Comparison of ENCODE assay signal across 13 mouse cellular contexts in the genomic region with DNA sequence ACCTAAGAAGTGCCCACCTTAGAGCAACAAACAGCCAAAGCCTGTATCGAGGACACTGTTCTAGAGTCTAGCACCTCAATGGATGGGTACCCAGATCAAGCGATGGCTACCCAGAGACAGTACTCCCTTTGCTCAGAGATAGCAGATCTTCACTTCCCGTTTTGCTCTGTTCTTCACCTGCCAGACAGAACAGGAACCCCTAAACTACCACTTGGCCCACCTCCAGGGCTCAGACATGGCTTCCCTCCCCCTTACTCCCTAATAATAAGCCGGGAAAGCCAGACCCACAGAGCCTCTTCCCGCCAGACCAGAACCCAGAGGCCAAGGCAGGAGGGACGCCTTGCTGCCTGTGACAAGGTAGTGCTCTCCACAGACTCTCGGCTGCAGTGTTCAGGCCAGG. TPM values are rescaled to one million over a fixed set of nuclear protein-coding genes. Genes with fewer than 3 reads are reported as not detected.
A peak's percentile ranks its signal among the peaks of the same experiment; 100 is the strongest.
DNase-seq lines count a peak whose midpoint lies in the region; ATAC-seq and TF ChIP-seq lines count a peak whose summit lies in the region.
"Had no signal": no experiment of that assay in that cellular context is flagged by ENCODE, and none has a peak within 500 bp of the region (broad histone marks: within the 10 kb centered on the region; RNA-seq: fewer than 3 reads in every experiment).

No protein-coding gene starts in this region.

- peaks cover 19% of the 10 kb centered on the region for H3K4me1 ChIP-seq in embryonic facial prominence, embryonic 12.5 days
- peaks cover 22% of the 10 kb centered on the region for H3K4me1 ChIP-seq in embryonic facial prominence, embryonic 10.5 days
- H3K4me1 ChIP-seq in E14TG2a.4 (replicated peaks; ENCODE audit: low read depth, low read length): peaks cover 65% of the 10 kb centered on the region

- H3K9ac ChIP-seq in embryonic facial prominence, embryonic 12.5 days: no peak overlapping the region

- TF ChIP-seq CTCF in E14TG2a.4 (conservative IDR thresholded peaks at IDR 0.05; ENCODE audit: low read length): no peak

- 0 out of 2 replicates have a peak overlapping the region, but pooled peaks have one; percentile 92 for H3K27ac ChIP-seq in embryonic facial prominence, embryonic 12.5 days
- no peak overlapping the region for H3K27ac ChIP-seq in embryonic facial prominence, embryonic 10.5 days (replicated peaks)

- H3K27me3 ChIP-seq in embryonic facial prominence, embryonic 12.5 days: no peaks in the 10 kb centered on the region
- H3K27me3 ChIP-seq in embryonic facial prominence, embryonic 10.5 days (replicated peaks; ENCODE audit: low read depth, poor library complexity, severe bottlenecking): no peaks in the 10 kb centered on the region
- no peaks in the 10 kb centered on the region for H3K27me3 ChIP-seq in E14TG2a.4 (ENCODE audit: insufficient read depth, low read length)
- H3K27me3 ChIP-seq: midbrain, embryonic 15.5 days; neural tube, embryonic 13.5 days had no signal

- DNase-seq in embryonic facial prominence, embryonic 10.5 days (ENCODE audit: low spot score): no peak
- peak; percentile 30 for DNase-seq in kidney, adult 11 months
- no peak for DNase-seq in kidney, adult 8-10 months
- DNase-seq in cerebellum, postnatal 14 days: peak; percentile 40 to 58
- no peak for DNase-seq in frontal cortex, postnatal 14 days (ENCODE audit: low spot score in 2 of 2)
- no peak for DNase-seq in spleen, postnatal 36 days (ENCODE audit: low spot score in 2 of 2)

- H3K4me2 ChIP-seq in embryonic facial prominence, embryonic 12.5 days (replicated peaks): no peak overlapping the region

- no peaks in the 10 kb centered on the region for H3K9me3 ChIP-seq in embryonic facial prominence, embryonic 12.5 days
- H3K9me3 ChIP-seq in embryonic facial prominence, embryonic 10.5 days: no peaks in the 10 kb centered on the region
- H3K9me3 ChIP-seq in E14TG2a.4 (ENCODE audit: low read length): no peaks in the 10 kb centered on the region
- H3K9me3 ChIP-seq: midbrain, embryonic 15.5 days; neural tube, embryonic 13.5 days had no signal

- H3K36me3 ChIP-seq in embryonic facial prominence, embryonic 12.5 days: 0 out of 2 replicates have a peak, but pooled peaks cover 10% of the 10 kb centered on the region
- H3K36me3 ChIP-seq in embryonic facial prominence, embryonic 10.5 days (replicated peaks): peaks cover 16% of the 10 kb centered on the region
- peaks cover 27% of the 10 kb centered on the region for H3K36me3 ChIP-seq in E14TG2a.4 (ENCODE audit: insufficient read depth, low read length)

- 70% methylated on average over 7 of the region's 7 CpGs for WGBS in embryonic facial prominence, embryonic 12.5 days
- 70% methylated on average over 7 of the region's 7 CpGs for WGBS in embryonic facial prominence, embryonic 10.5 days

- ATAC-seq in embryonic facial prominence, embryonic 12.5 days (ENCODE audit: insufficient number of reproducible peaks, insufficient read depth, low FRiP score, low TSS enrichment): no peak

- H3K4me3 ChIP-seq in embryonic facial prominence, embryonic 12.5 days: 0 out of 2 replicates have a peak overlapping the region, but pooled peaks have one; percentile 72
- H3K4me3 ChIP-seq in embryonic facial prominence, embryonic 10.5 days: no peak overlapping the region
- H3K4me3 ChIP-seq in E14TG2a.4 (replicated peaks; ENCODE audit: low read length): peak overlapping the region; percentile 94

RNA-seq across cellular contexts. Expression of gene Ppp2r5b, which starts 1.2 kb away (rescaled TPM):
- 34.5 and 40.1 TPM in 2 replicates for polyA plus RNA-seq in embryonic facial prominence, embryonic 12.5 days (2016; fragmentation: Nextera tagmentation; extraction: Ambion mirVana)
- 25.5 and 26.3 TPM in 2 replicates for polyA plus RNA-seq in embryonic facial prominence, embryonic 10.5 days (2016; fragmentation: Nextera tagmentation; extraction: Ambion mirVana)

RNA-seq across cellular contexts. Expression of gene Atg2a, which starts 4.6 kb away (rescaled TPM):
- 11.7 and 12.0 TPM in 2 replicates for polyA plus RNA-seq in embryonic facial prominence, embryonic 12.5 days (2016; fragmentation: Nextera tagmentation; extraction: Ambion mirVana)
- polyA plus RNA-seq in embryonic facial prominence, embryonic 10.5 days (2016; fragmentation: Nextera tagmentation; extraction: Ambion mirVana): 12.5 and 13.6 TPM in 2 replicates

RNA-seq across cellular contexts. Expression of gene Gpha2, which starts 10.7 kb away (rescaled TPM):
- 2.3 and 3.1 TPM in 2 replicates for polyA plus RNA-seq in embryonic facial prominence, embryonic 12.5 days (2016; fragmentation: Nextera tagmentation; extraction: Ambion mirVana)
- polyA plus RNA-seq in embryonic facial prominence, embryonic 10.5 days (2016; fragmentation: Nextera tagmentation; extraction: Ambion mirVana): 0.98 and 1.3 TPM in 2 replicates
- polyA plus RNA-seq: liver, adult 2 months; midbrain, embryonic 15.5 days; neural tube, embryonic 13.5 days had no signal

RNA-seq across cellular contexts. Expression of gene Ehd1, which starts 39.7 kb away (rescaled TPM):
- polyA plus RNA-seq in embryonic facial prominence, embryonic 12.5 days (2016; fragmentation: Nextera tagmentation; extraction: Ambion mirVana): 76.6 and 77.6 TPM in 2 replicates
- polyA plus RNA-seq in embryonic facial prominence, embryonic 10.5 days (2016; fragmentation: Nextera tagmentation; extraction: Ambion mirVana): 81.8 and 83.5 TPM in 2 replicates

RNA-seq across cellular contexts. Expression of gene Majin, which starts 52.7 kb away (rescaled TPM):
- polyA plus RNA-seq in embryonic facial prominence, embryonic 12.5 days (2016; fragmentation: Nextera tagmentation; extraction: Ambion mirVana): not detected in 2 replicates
- not detected in 2 replicates for polyA plus RNA-seq in embryonic facial prominence, embryonic 10.5 days (2016; fragmentation: Nextera tagmentation; extraction: Ambion mirVana)
- polyA plus RNA-seq: intestine, embryonic 14.5 days; liver, adult 2 months; midbrain, embryonic 15.5 days; neural tube, embryonic 13.5 days; stomach, embryonic 16.5 days had no signal

Comparison
In these comparisons a context has a peak if more than half of its experiments do, and no peak if none do; other contexts are left out.
1. DNase-seq: peak in kidney, adult 11 months (single experiment) and cerebellum, postnatal 14 days (2 of 2); none in embryonic facial prominence, embryonic 10.5 days (single experiment), kidney, adult 8-10 months (0 of 2), frontal cortex, postnatal 14 days (0 of 2) and spleen, postnatal 36 days (0 of 2).